Mouse (Mus musculus): ENCODE measurements around the gene Scamp5. TPM values are rescaled to one million over a fixed set of nuclear protein-coding genes. Genes with fewer than 3 reads are reported as not detected.

Gene Scamp5
- polyA plus RNA-seq, 1 experiment, result 12.1 TPM

GRCm38 (mm10) chr9:57417341-57417740, 50.5 kb downstream of the Scamp5 start:
- WGBS, result 63% methylated on average over 8 of the region's 8 CpGs
- DNase-seq, result no peak
- H3K4me3 ChIP-seq (ENCODE audit: control insufficient read depth, insufficient read depth, low read length), result no peak overlapping the region
- no peak for TF ChIP-seq CTCF (IDR thresholded peaks at IDR 0.05; ENCODE audit: borderline replicate concordance, control insufficient read depth, extremely low read depth, insufficient read depth, low read length, poor library complexity)
- no peak for TF ChIP-seq POLR2A (IDR thresholded peaks at IDR 0.05; ENCODE audit: control insufficient read depth, extremely low read depth, insufficient read depth, low read length, poor library complexity)
- no peaks in the 10 kb centered on the region for H3K27me3 ChIP-seq (ENCODE audit: control insufficient read depth, insufficient read depth, low read length)
- H3K27ac ChIP-seq (ENCODE audit: control insufficient read depth, insufficient read depth, low read length), result no peak overlapping the region
- no peaks in the 10 kb centered on the region for H3K36me3 ChIP-seq (ENCODE audit: control insufficient read depth, insufficient read depth, low read length)
- peaks cover 20% of the 10 kb centered on the region for H3K4me1 ChIP-seq (replicated peaks; ENCODE audit: control insufficient read depth, insufficient read depth, low read length)

GRCm38 (mm10) chr9:57407120-57407905, 60.5 kb downstream of the Scamp5 start:
- WGBS, result 94% methylated on average over 9 of the region's 9 CpGs

GRCm38 (mm10) chr9:57406395-57406794, 61.5 kb downstream of the Scamp5 start:
- 98% methylated on average over 5 of the region's 5 CpGs for WGBS
- no peak for DNase-seq
- Histone ChIP-seq H3K27me3 (ENCODE audit: control insufficient read depth, insufficient read depth, low read length) (no peaks in the 10 kb centered on the region), H3K4me3 (ENCODE audit: control insufficient read depth, insufficient read depth, low read length) (no peak overlapping the region), H3K4me1 (replicated peaks; ENCODE audit: control insufficient read depth, insufficient read depth, low read length) (peaks cover 20% of the 10 kb centered on the region), H3K36me3 (ENCODE audit: control insufficient read depth, insufficient read depth, low read length) (no peaks in the 10 kb centered on the region), H3K27ac (ENCODE audit: control insufficient read depth, insufficient read depth, low read length) (no peak overlapping the region)
- TF ChIP-seq CTCF (IDR thresholded peaks at IDR 0.05; ENCODE audit: borderline replicate concordance, control insufficient read depth, extremely low read depth, insufficient read depth, low read length, poor library complexity), result no peak

More at GRCm38 (mm10) chr9:57407120-57407905, 60.5 kb downstream of the Scamp5 start:
- Histone ChIP-seq H3K4me3 (ENCODE audit: control insufficient read depth, insufficient read depth, low read length) (no peak overlapping the region), H3K4me1 (replicated peaks; ENCODE audit: control insufficient read depth, insufficient read depth, low read length) (peaks cover 18% of the 10 kb centered on the region), H3K27ac (ENCODE audit: control insufficient read depth, insufficient read depth, low read length) (no peak overlapping the region), H3K27me3 (ENCODE audit: control insufficient read depth, insufficient read depth, low read length) (no peaks in the 10 kb centered on the region), H3K36me3 (ENCODE audit: control insufficient read depth, insufficient read depth, low read length) (no peaks in the 10 kb centered on the region)
- no peak for DNase-seq
- TF ChIP-seq CTCF (IDR thresholded peaks at IDR 0.05; ENCODE audit: borderline replicate concordance, control insufficient read depth, extremely low read depth, insufficient read depth, low read length, poor library complexity) (no peak), POLR2A (IDR thresholded peaks at IDR 0.05; ENCODE audit: control insufficient read depth, extremely low read depth, insufficient read depth, low read length, poor library complexity) (no peak)

- WGBS, result 12% methylated on average over 5 of the region's 5 CpGs
- Histone ChIP-seq H3K36me3 (ENCODE audit: control insufficient read depth, insufficient read depth, low read length) (no peaks in the 10 kb centered on the region), H3K27ac (ENCODE audit: control insufficient read depth, insufficient read depth, low read length) (no peak overlapping the region), H3K4me3 (ENCODE audit: control insufficient read depth, insufficient read depth, low read length) (no peak overlapping the region), H3K27me3 (ENCODE audit: control insufficient read depth, insufficient read depth, low read length) (no peaks in the 10 kb centered on the region), H3K4me1 (replicated peaks; ENCODE audit: control insufficient read depth, insufficient read depth, low read length) (peaks cover 20% of the 10 kb centered on the region)
- no peak for TF ChIP-seq POLR2A (IDR thresholded peaks at IDR 0.05; ENCODE audit: control insufficient read depth, extremely low read depth, insufficient read depth, low read length, poor library complexity)
- TF ChIP-seq CTCF (IDR thresholded peaks at IDR 0.05; ENCODE audit: borderline replicate concordance, control insufficient read depth, extremely low read depth, insufficient read depth, low read length, poor library complexity), result no peak
- DNase-seq, result peak; percentile 13
These were observed 63.8 kb downstream of the Scamp5 start for GRCm38 (mm10) chr9:57404036-57404435.

GRCm38 (mm10) chr9:57402318-57403251, 65.3 kb downstream of the Scamp5 start:
- no peak overlapping the region for H3K27ac ChIP-seq (ENCODE audit: control insufficient read depth, insufficient read depth, low read length)
- no peak overlapping the region for H3K4me3 ChIP-seq (ENCODE audit: control insufficient read depth, insufficient read depth, low read length)
- TF ChIP-seq CTCF (IDR thresholded peaks at IDR 0.05; ENCODE audit: borderline replicate concordance, control insufficient read depth, extremely low read depth, insufficient read depth, low read length, poor library complexity) (no peak), POLR2A (IDR thresholded peaks at IDR 0.05; ENCODE audit: control insufficient read depth, extremely low read depth, insufficient read depth, low read length, poor library complexity) (no peak)
- 34% methylated on average over 15 of the region's 15 CpGs for WGBS
- H3K4me1 ChIP-seq (replicated peaks; ENCODE audit: control insufficient read depth, insufficient read depth, low read length), result peaks cover 19% of the 10 kb centered on the region
- no peaks in the 10 kb centered on the region for H3K36me3 ChIP-seq (ENCODE audit: control insufficient read depth, insufficient read depth, low read length)
- no peaks in the 10 kb centered on the region for H3K27me3 ChIP-seq (ENCODE audit: control insufficient read depth, insufficient read depth, low read length)
- peak; percentile 28 for DNase-seq

GRCm38 (mm10) chr9:57398773-57399172, 69.1 kb downstream of the Scamp5 start:
- no peak for DNase-seq
- Histone ChIP-seq H3K36me3 (ENCODE audit: control insufficient read depth, insufficient read depth, low read length) (no peaks in the 10 kb centered on the region), H3K4me1 (replicated peaks; ENCODE audit: control insufficient read depth, insufficient read depth, low read length) (peaks cover 11% of the 10 kb centered on the region), H3K27ac (ENCODE audit: control insufficient read depth, insufficient read depth, low read length) (no peak overlapping the region), H3K4me3 (ENCODE audit: control insufficient read depth, insufficient read depth, low read length) (no peak overlapping the region), H3K27me3 (ENCODE audit: control insufficient read depth, insufficient read depth, low read length) (no peaks in the 10 kb centered on the region)
- no peak for TF ChIP-seq POLR2A (IDR thresholded peaks at IDR 0.05; ENCODE audit: control insufficient read depth, extremely low read depth, insufficient read depth, low read length, poor library complexity)
- no peak for TF ChIP-seq CTCF (IDR thresholded peaks at IDR 0.05; ENCODE audit: borderline replicate concordance, control insufficient read depth, extremely low read depth, insufficient read depth, low read length, poor library complexity)
- 98% methylated on average over 2 of the region's 2 CpGs for WGBS

All from thymus, adult 2 months (tissue).